In the genomic region with DNA sequence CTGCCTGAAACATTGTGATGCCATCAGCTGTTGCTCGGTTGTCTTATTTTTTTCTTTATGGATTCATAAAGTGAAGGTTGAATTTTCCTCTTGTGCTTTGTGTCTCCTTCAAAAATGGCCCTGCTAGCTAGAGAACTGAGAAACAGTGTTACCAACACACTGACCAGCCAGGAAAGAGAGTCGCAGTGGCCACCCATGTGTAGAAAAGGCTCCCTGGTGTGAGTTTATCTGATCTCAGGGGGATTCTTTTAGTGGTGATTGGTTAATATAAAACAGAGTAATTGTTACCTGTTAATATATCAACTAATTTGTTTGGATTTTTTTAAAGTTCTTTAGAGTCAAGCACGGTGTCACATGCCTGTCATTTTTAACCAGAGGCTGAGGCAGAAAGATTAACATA, we compare ENCODE assay signal across 12 mouse cellular contexts.
"Had no signal": no experiment of that assay in that cellular context is flagged by ENCODE, and none has a peak within 500 bp of the region (broad histone marks: within the 10 kb centered on the region; RNA-seq: fewer than 3 reads in every experiment).

No protein-coding gene starts in this region.

- H3K9ac ChIP-seq: limb, embryonic 12.5 days; liver, embryonic 14.5 days; neural tube, embryonic 12.5 days had no signal

- H3K4me2 ChIP-seq: limb, embryonic 12.5 days; neural tube, embryonic 12.5 days had no signal

- DNase-seq: liver; lung, adult 2 months; lung, postnatal 36 days; midbrain, embryonic 14.5 days; thymus, postnatal 4 days had no signal

- ATAC-seq: intestine, postnatal 0 days; lung, postnatal 0 days had no signal

- H3K4me3 ChIP-seq: layer of hippocampus, adult 2 months; limb, embryonic 12.5 days; neural tube, embryonic 12.5 days had no signal

- H3K27me3 ChIP-seq: limb, embryonic 12.5 days; neural tube, embryonic 12.5 days had no signal

- H3K36me3 ChIP-seq: limb, embryonic 12.5 days; neural tube, embryonic 12.5 days had no signal

- H3K9me3 ChIP-seq: limb, embryonic 12.5 days; neural tube, embryonic 12.5 days had no signal

- H3K27ac ChIP-seq: layer of hippocampus, adult 2 months; limb, embryonic 12.5 days; liver, embryonic 14.5 days; neural tube, embryonic 12.5 days; stomach, postnatal 0 days had no signal

- H3K4me1 ChIP-seq: neural tube, embryonic 12.5 days had no signal
